Mouse (Mus musculus) neural tube, embryonic 15.5 days (tissue): ENCODE data around the gene Zfp870. TPM values are rescaled to one million over a fixed set of nuclear protein-coding genes. Genes with fewer than 3 reads are reported as not detected.
A peak's percentile ranks its signal among the peaks of the same experiment; 100 is the strongest.

Source experiments
- ATAC-seq: fragments of 200-750 bp; cut with Nextera tagmentation; 2 replicates; pipeline ENCODE4 v1.8.0; 2017; ENCODE audit warnings: mild to moderate bottlenecking, moderate TSS enrichment, moderate library complexity; ENCODE audit not compliant: low FRiP score
- H3K27ac ChIP-seq: fragments of 300-500 bp; sonication (generic); replicated peaks from 2 replicates; pipeline ENCODE4 v1.5.1; 2015; ENCODE audit warnings: mild to moderate bottlenecking, inconsistent platforms
- H3K27me3 ChIP-seq: fragments of 300-500 bp; sonication (generic); replicated peaks from 2 replicates; pipeline ENCODE4 v1.6.1; 2015; ENCODE audit warnings: inconsistent platforms
- H3K36me3 ChIP-seq: fragments of 300-500 bp; sonication (generic); 2 replicates; pipeline ENCODE4 v1.6.1; 2015; ENCODE audit warnings: inconsistent platforms
- H3K4me1 ChIP-seq: fragments of 300-500 bp; sonication (generic); 2 replicates; pipeline ENCODE4 v1.6.1; 2015; ENCODE audit warnings: inconsistent platforms
- H3K4me2 ChIP-seq: fragments of 300-500 bp; sonication (generic); 2 replicates; pipeline ENCODE4 v1.6.1; 2015; ENCODE audit warnings: inconsistent platforms, mild to moderate bottlenecking, moderate library complexity
- H3K4me3 ChIP-seq: fragments of 300-500 bp; sonication (generic); replicated peaks from 2 replicates; pipeline ENCODE4 v1.5.1; 2015; ENCODE audit warnings: mild to moderate bottlenecking, inconsistent platforms
- H3K9ac ChIP-seq: fragments of 300-500 bp; sonication (generic); replicated peaks from 2 replicates; pipeline ENCODE4 v1.6.1; 2015; ENCODE audit warnings: mild to moderate bottlenecking, inconsistent platforms
- H3K9me3 ChIP-seq: fragments of 300-500 bp; sonication (generic); replicated peaks from 2 replicates; pipeline ENCODE4 v1.6.1; 2016; ENCODE audit warnings: inconsistent platforms
- WGBS: fragments of 180-500 bp; shearing (Covaris S2); methylation state at CpG from one replicate; pipeline ENCODE4 v1.1.7; 2015; ENCODE audit warnings: mixed read lengths; 5-methylcytosine and 5-hydroxymethylcytosine counted together
- polyA plus RNA-seq: library from polyadenylated mRNA; unstranded; fragments of >200 nt; fragmentation: Nextera tagmentation; extraction: Ambion mirVana; gene quantifications from 2 replicates; pipeline ENCODE4 v1.2.1, GENCODE M21; 2015

The Zfp870 gene
- 7.7 and 8.8 TPM in 2 replicates for polyA plus RNA-seq

GRCm38 (mm10) chr17:32891239-32892180 lies at the start of gene Zfp870:
Zfp870 (minus strand) TSS chr17:32891642.
- Histone ChIP-seq H3K4me1 (peaks cover 21% of the 10 kb centered on the region), H3K27me3 (no peaks in the 10 kb centered on the region), H3K9ac (peak within 1 kb of the TSS; percentile 81), H3K36me3 (no peaks in the 10 kb centered on the region), H3K27ac (peak within 1 kb of the TSS; percentile 87), H3K4me3 (peak within 1 kb of the TSS; percentile 79), H3K4me2 (peak within 1 kb of the TSS; percentile 85), H3K9me3 (no peaks in the 10 kb centered on the region)
- WGBS: 13% methylated on average over 33 of the region's 33 CpGs
- peak; percentile 99 for ATAC-seq

DNA sequence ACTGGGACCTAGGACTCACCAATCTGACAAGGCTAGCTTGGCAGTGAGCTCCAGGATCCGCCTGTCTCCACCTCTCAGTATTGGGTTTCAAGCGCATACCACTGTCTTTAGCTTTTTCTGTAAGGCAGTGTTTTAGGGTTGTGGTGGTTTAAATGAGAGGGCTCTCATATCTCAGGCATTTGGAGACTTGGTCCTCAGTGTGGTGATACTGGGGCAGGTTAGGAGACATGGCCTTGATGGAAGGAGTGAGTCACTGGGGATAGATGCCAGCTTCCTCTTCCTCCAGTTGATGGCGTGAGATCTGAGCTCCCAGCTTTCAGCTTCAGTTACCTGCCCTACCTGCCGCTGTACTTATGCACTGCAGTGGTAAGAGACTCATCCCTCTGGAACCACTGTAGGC lies 48.4 kb upstream of the Zfp870 start:
- no peaks in the 10 kb centered on the region for H3K9me3 ChIP-seq
- H3K36me3 ChIP-seq: no peaks in the 10 kb centered on the region
- H3K27me3 ChIP-seq: no peaks in the 10 kb centered on the region
- H3K4me3 ChIP-seq: no peak overlapping the region
- H3K4me1 ChIP-seq: no peaks in the 10 kb centered on the region
- H3K4me2 ChIP-seq: no peak overlapping the region
- no peak overlapping the region for H3K9ac ChIP-seq
- no peak overlapping the region for H3K27ac ChIP-seq
- ATAC-seq: no peak
- WGBS: 85% methylated on average over 4 of the region's 4 CpGs

GRCm38 (mm10) chr17:32927803-32928202 lies 36.4 kb upstream of the Zfp870 start:
- peaks cover 5% of the 10 kb centered on the region for H3K4me1 ChIP-seq
- H3K9me3 ChIP-seq: no peaks in the 10 kb centered on the region
- H3K9ac ChIP-seq: no peak overlapping the region
- no peak overlapping the region for H3K4me3 ChIP-seq
- no peak overlapping the region for H3K27ac ChIP-seq
- H3K4me2 ChIP-seq: no peak overlapping the region
- ATAC-seq: no peak
- H3K36me3 ChIP-seq: no peaks in the 10 kb centered on the region
- WGBS: 82% methylated on average over 5 of the region's 5 CpGs
- H3K27me3 ChIP-seq: peaks cover 15% of the 10 kb centered on the region

DNA sequence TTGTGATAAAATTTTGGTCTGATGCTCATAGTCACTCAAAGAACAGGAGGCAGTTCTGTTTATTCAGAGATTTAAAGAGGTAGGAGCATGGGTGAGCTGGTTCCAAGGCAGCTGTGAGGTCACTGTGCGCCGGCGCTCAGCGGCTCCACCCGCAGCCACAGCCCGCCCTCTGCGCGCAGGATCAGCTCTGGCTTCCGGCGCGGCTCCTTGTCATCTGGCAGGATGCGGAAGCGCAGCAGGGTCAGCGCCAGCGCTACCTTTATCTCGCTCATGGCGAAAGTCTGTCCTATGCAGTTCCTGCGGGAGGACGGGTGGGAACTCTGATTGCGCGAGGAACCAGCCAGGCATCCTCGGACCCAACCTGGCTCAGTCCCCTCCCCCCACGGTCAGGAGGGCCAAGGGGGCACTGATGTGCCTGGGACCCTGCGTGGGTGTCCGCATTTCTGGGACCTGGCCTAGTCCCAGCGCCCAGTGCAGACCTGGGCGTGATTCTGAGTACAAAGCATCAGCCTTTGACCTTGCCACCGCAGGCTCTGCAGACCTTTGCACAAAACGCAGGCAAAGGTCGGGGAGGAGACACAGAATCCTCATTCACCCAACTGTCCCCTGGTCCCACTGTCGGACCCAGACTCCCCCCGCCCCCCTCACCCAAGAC lies 33.3 kb upstream of the Zfp870 start:
- H3K4me1 ChIP-seq: peaks cover 5% of the 10 kb centered on the region
- peak overlapping the region; percentile 87 for H3K4me2 ChIP-seq
- peak overlapping the region; percentile 50 for H3K4me3 ChIP-seq
- H3K9me3 ChIP-seq: 0 out of 2 replicates have a peak, but pooled peaks cover 4% of the 10 kb centered on the region
- peaks cover 17% of the 10 kb centered on the region; the same call in 1 of the 2 replicates for H3K27me3 ChIP-seq
- H3K36me3 ChIP-seq: no peaks in the 10 kb centered on the region
- H3K27ac ChIP-seq: peak overlapping the region; percentile 70
- ATAC-seq: peak; percentile 97
- peak overlapping the region; percentile 67 for H3K9ac ChIP-seq
- WGBS: 20% methylated on average over 32 of the region's 32 CpGs

- H3K9ac ChIP-seq: no peak overlapping the region
- H3K4me2 ChIP-seq: no peak overlapping the region
- H3K36me3 ChIP-seq: no peaks in the 10 kb centered on the region
- H3K27ac ChIP-seq: no peak overlapping the region
- peaks cover 5% of the 10 kb centered on the region for H3K4me1 ChIP-seq
- ATAC-seq: no peak
- 87% methylated on average over 1 of the region's 1 CpGs for WGBS
- H3K27me3 ChIP-seq: peaks cover 18% of the 10 kb centered on the region; the same call in 1 of the 2 replicates
- no peak overlapping the region for H3K4me3 ChIP-seq
- 0 out of 2 replicates have a peak, but pooled peaks cover 4% of the 10 kb centered on the region for H3K9me3 ChIP-seq
Observed at GRCm38 (mm10) chr17:32923681-32924080, 32.2 kb upstream of the Zfp870 start.

DNA sequence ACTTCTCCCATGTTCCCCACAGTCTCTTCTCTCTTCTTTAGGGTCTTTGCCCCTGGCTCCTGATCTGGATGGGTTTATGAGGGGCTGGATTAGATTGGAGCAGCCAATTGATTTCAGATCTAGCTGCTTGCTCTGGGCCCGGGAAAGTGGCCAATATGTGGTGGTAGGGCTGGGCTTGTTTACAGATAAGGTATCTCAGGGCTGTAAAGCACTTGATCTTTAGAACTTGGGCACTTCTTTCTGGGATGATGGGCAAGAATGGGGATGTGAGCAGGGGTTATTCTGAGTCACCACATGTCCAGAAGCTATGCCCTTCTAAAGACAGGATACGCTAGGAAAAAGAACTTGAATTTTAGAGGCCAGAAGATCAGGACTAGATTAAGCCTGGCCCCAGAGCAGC lies 27.7 kb upstream of the Zfp870 start:
- Histone ChIP-seq H3K4me3 (no peak overlapping the region), H3K4me2 (no peak overlapping the region), H3K27me3 (peaks cover 12% of the 10 kb centered on the region; the same call in 1 of the 2 replicates), H3K36me3 (no peaks in the 10 kb centered on the region), H3K27ac (no peak overlapping the region), H3K4me1 (no peaks in the 10 kb centered on the region), H3K9ac (no peak overlapping the region), H3K9me3 (0 out of 2 replicates have a peak, but pooled peaks cover 4% of the 10 kb centered on the region)
- WGBS: 76% methylated on average over 2 of the region's 2 CpGs
- no peak for ATAC-seq

DNA sequence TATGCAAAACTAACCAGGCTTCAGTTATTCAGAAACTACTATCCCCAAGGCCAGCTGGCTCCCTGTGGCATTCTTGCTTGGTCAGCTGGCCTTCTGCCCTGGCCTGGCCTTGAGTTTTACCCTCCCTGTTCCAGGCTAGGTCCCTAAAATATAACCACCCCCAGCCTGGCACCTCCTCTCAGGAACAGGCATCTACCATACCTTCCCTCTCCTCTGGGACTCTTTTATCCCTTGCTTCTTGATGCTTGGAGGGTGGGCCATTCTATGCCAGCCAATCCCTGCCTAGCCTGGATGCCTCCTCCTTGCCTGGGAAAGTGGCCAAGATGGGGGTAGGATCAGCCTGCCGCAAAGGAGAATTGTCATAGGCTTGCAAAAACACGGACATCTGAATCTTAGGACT lies 25.7 kb upstream of the Zfp870 start, which contains the start of gene Cyp4f14:
Gene Cyp4f14 (minus strand): TSS at position 212 of the 400 bp plus-strand sequence.
- WGBS: 74% methylated on average over 2 of the region's 2 CpGs
- Histone ChIP-seq H3K4me2 (no peak within 1 kb of the TSS), H3K9ac (no peak within 1 kb of the TSS), H3K4me1 (no peaks in the 10 kb centered on the region), H3K36me3 (no peaks in the 10 kb centered on the region), H3K4me3 (no peak within 1 kb of the TSS), H3K9me3 (0 out of 2 replicates have a peak, but pooled peaks cover 4% of the 10 kb centered on the region), H3K27ac (no peak within 1 kb of the TSS), H3K27me3 (peaks cover 12% of the 10 kb centered on the region)
- no peak for ATAC-seq

DNA sequence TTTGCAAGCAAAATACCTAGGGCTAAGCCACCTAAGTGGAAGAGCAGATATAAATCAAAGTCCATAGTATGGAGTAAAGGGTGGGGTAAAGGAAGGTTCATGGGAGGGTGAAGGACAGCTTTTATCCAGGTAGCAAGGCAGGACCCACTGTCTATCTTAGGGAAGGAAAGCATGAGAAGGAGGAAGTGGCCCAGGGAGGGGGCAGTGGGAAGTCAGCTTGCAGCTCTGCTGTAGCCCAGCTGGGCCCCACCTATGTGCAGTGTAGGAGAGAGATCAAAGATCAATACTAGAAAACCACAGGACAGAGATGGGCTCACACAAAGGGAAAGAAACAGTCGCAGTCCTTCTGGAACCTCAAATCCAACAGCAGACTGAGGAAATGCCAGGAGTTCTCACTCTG lies 24.6 kb upstream of the Zfp870 start:
- WGBS: 89% methylated on average over 1 of the region's 1 CpGs
- Histone ChIP-seq H3K36me3 (no peaks in the 10 kb centered on the region), H3K4me3 (no peak overlapping the region), H3K27me3 (peaks cover 12% of the 10 kb centered on the region), H3K4me2 (no peak overlapping the region), H3K9ac (no peak overlapping the region), H3K27ac (no peak overlapping the region), H3K4me1 (no peaks in the 10 kb centered on the region), H3K9me3 (no peaks in the 10 kb centered on the region)
- ATAC-seq: no peak

GRCm38 (mm10) chr17:32906172-32906571 lies 14.7 kb upstream of the Zfp870 start:
- H3K9ac ChIP-seq: no peak overlapping the region
- WGBS: 80% methylated on average over 10 of the region's 10 CpGs
- H3K27ac ChIP-seq: no peak overlapping the region
- no peak overlapping the region for H3K4me3 ChIP-seq
- no peaks in the 10 kb centered on the region for H3K9me3 ChIP-seq
- ATAC-seq: no peak
- no peak overlapping the region for H3K4me2 ChIP-seq
- 0 out of 2 replicates have a peak, but pooled peaks cover 4% of the 10 kb centered on the region for H3K4me1 ChIP-seq
- H3K36me3 ChIP-seq: no peaks in the 10 kb centered on the region
- peaks cover 12% of the 10 kb centered on the region for H3K27me3 ChIP-seq

DNA sequence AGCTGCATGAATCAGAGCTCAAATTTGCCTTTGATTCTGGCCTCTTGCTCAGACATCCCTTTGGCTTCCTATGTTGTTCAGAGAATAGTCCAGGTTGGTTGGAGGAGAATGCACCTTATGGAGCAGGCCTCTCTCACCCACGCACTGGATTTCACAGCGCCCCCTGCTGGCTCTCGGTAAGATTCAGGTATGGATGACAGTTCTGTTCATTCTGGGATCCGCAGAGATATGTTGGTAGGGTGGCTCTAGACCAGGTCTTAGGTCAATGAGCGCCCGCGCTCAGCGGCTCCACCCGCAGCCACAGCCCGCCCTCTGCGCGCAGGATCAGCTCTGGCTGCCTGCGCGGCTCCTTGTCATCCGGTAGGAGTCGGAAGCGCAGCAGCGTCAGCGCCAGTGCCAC lies 13.8 kb upstream of the Zfp870 start:
- peak; percentile 59; the same call in 1 of the 2 replicates for ATAC-seq
- Histone ChIP-seq H3K4me1 (0 out of 2 replicates have a peak, but pooled peaks cover 4% of the 10 kb centered on the region), H3K4me3 (peak overlapping the region; percentile 32), H3K9ac (peak overlapping the region; percentile 41; the same call in 1 of the 2 replicates), H3K9me3 (no peaks in the 10 kb centered on the region), H3K27me3 (peaks cover 12% of the 10 kb centered on the region), H3K4me2 (peak overlapping the region; percentile 55), H3K36me3 (no peaks in the 10 kb centered on the region), H3K27ac (no peak overlapping the region)
- 9% methylated on average over 19 of the region's 19 CpGs for WGBS

DNA sequence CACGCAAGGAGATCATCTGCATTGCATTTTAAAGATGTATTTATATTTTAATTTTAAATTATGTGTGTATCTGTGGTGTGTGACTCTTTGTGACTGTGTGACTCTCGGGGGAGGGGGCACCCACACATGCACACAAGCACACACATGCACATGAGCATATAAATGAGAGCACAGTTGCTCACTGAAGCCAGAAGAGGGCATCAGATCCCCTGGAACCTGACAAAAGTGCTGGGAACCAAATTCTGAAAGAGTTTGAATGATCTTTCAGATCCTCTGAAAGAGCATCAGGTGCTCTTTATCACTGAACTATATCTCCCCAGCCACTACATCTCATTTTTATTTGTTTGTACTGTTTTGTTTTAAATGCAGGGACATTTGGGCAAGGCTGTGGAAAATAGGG lies 13.0 kb upstream of the Zfp870 start:
- H3K4me3 ChIP-seq: no peak overlapping the region
- no peak for ATAC-seq
- no peaks in the 10 kb centered on the region for H3K36me3 ChIP-seq
- no peak overlapping the region for H3K27ac ChIP-seq
- no peak overlapping the region for H3K9ac ChIP-seq
- WGBS: 68% methylated on average over 2 of the region's 2 CpGs
- peaks cover 12% of the 10 kb centered on the region for H3K27me3 ChIP-seq
- H3K4me2 ChIP-seq: no peak overlapping the region
- 0 out of 2 replicates have a peak, but pooled peaks cover 4% of the 10 kb centered on the region for H3K4me1 ChIP-seq
- H3K9me3 ChIP-seq: no peaks in the 10 kb centered on the region
